Mouse (Mus musculus): ENCODE data around the gene Eif3l. TPM values are rescaled to one million over a fixed set of nuclear protein-coding genes. Genes with fewer than 3 reads are reported as not detected.
A peak's percentile ranks its signal among the peaks of the same experiment; 100 is the strongest.

The Eif3l gene
- polyA plus RNA-seq, 1 experiment from 2014 or later, result 265 TPM

GRCm38 (mm10) chr15:79044837-79045236 is 30.1 kb upstream of the Eif3l start:
- ATAC-seq (ENCODE audit: low FRiP score, low TSS enrichment), result peak; percentile 68
- peak overlapping the region; percentile 37; the same call in 1 of the 2 replicates for H3K27ac ChIP-seq (ENCODE audit: low read depth, low read length)
- H3K4me2 ChIP-seq (replicated peaks; ENCODE audit: low read depth, low read length), result no peak overlapping the region
- H3K9ac ChIP-seq (ENCODE audit: low read depth, low read length), result no peak overlapping the region
- no peak overlapping the region for H3K4me3 ChIP-seq (ENCODE audit: low read length)
- peaks cover 31% of the 10 kb centered on the region for H3K27me3 ChIP-seq (ENCODE audit: control insufficient read depth, insufficient read depth, low read length)
- no peaks in the 10 kb centered on the region for H3K9me3 ChIP-seq (ENCODE audit: control insufficient read depth, low read length)
- H3K36me3 ChIP-seq (ENCODE audit: control insufficient read depth, insufficient read depth, low read length), result no peaks in the 10 kb centered on the region
- 4% methylated on average over 4 of the region's 4 CpGs for WGBS
- H3K4me1 ChIP-seq (ENCODE audit: control insufficient read depth, insufficient read depth, low read length), result peaks cover 23% of the 10 kb centered on the region

GRCm38 (mm10) chr15:79048186-79048585 is 26.8 kb upstream of the Eif3l start:
- no peak for ATAC-seq (ENCODE audit: low FRiP score, low TSS enrichment)
- peaks cover 9% of the 10 kb centered on the region for H3K36me3 ChIP-seq (ENCODE audit: control insufficient read depth, insufficient read depth, low read length)
- no peak overlapping the region for H3K9ac ChIP-seq (ENCODE audit: low read depth, low read length)
- no peaks in the 10 kb centered on the region for H3K9me3 ChIP-seq (ENCODE audit: control insufficient read depth, low read length)
- peaks cover 6% of the 10 kb centered on the region for H3K27me3 ChIP-seq (ENCODE audit: control insufficient read depth, insufficient read depth, low read length)
- 57% methylated on average over 4 of the region's 4 CpGs for WGBS
- H3K27ac ChIP-seq (ENCODE audit: low read depth, low read length), result no peak overlapping the region
- H3K4me2 ChIP-seq (replicated peaks; ENCODE audit: low read depth, low read length), result no peak overlapping the region
- H3K4me3 ChIP-seq (ENCODE audit: low read length), result no peak overlapping the region
- peaks cover 13% of the 10 kb centered on the region; the same call in 1 of the 2 replicates for H3K4me1 ChIP-seq (ENCODE audit: control insufficient read depth, insufficient read depth, low read length)

- no peaks in the 10 kb centered on the region for H3K27me3 ChIP-seq (ENCODE audit: control insufficient read depth, insufficient read depth, low read length)
- H3K36me3 ChIP-seq (ENCODE audit: control insufficient read depth, insufficient read depth, low read length), result peaks cover 30% of the 10 kb centered on the region
- WGBS, result 52% methylated on average over 9 of the region's 9 CpGs
- H3K9ac ChIP-seq (ENCODE audit: low read depth, low read length), result no peak overlapping the region
- H3K4me2 ChIP-seq (replicated peaks; ENCODE audit: low read depth, low read length), result no peak overlapping the region
- no peaks in the 10 kb centered on the region for H3K9me3 ChIP-seq (ENCODE audit: control insufficient read depth, low read length)
- H3K4me3 ChIP-seq (ENCODE audit: low read length), result no peak overlapping the region
- H3K27ac ChIP-seq (ENCODE audit: low read depth, low read length), result peak overlapping the region; percentile 81; the same call in 1 of the 2 replicates
- 0 out of 2 replicates have a peak, but pooled peaks cover under 1% of the 10 kb centered on the region for H3K4me1 ChIP-seq (ENCODE audit: control insufficient read depth, insufficient read depth, low read length)
- no peak for ATAC-seq (ENCODE audit: low FRiP score, low TSS enrichment)
Measured at GRCm38 (mm10) chr15:79050160-79050845, 24.7 kb upstream of the Eif3l start.

GRCm38 (mm10) chr15:79050964-79051363 is 24.0 kb upstream of the Eif3l start:
- peaks cover 36% of the 10 kb centered on the region for H3K36me3 ChIP-seq (ENCODE audit: control insufficient read depth, insufficient read depth, low read length)
- WGBS, result 75% methylated on average over 2 of the region's 2 CpGs
- no peaks in the 10 kb centered on the region for H3K4me1 ChIP-seq (ENCODE audit: control insufficient read depth, insufficient read depth, low read length)
- peak overlapping the region; percentile 81; the same call in 1 of the 2 replicates for H3K27ac ChIP-seq (ENCODE audit: low read depth, low read length)
- H3K9me3 ChIP-seq (ENCODE audit: control insufficient read depth, low read length), result no peaks in the 10 kb centered on the region
- H3K4me2 ChIP-seq (replicated peaks; ENCODE audit: low read depth, low read length), result no peak overlapping the region
- H3K9ac ChIP-seq (ENCODE audit: low read depth, low read length), result no peak overlapping the region
- no peak for ATAC-seq (ENCODE audit: low FRiP score, low TSS enrichment)
- no peaks in the 10 kb centered on the region for H3K27me3 ChIP-seq (ENCODE audit: control insufficient read depth, insufficient read depth, low read length)
- no peak overlapping the region for H3K4me3 ChIP-seq (ENCODE audit: low read length)

GRCm38 (mm10) chr15:79051461-79052360 is 23.3 kb upstream of the Eif3l start:
- H3K4me3 ChIP-seq (ENCODE audit: low read length), result no peak overlapping the region
- H3K27me3 ChIP-seq (ENCODE audit: control insufficient read depth, insufficient read depth, low read length), result no peaks in the 10 kb centered on the region
- H3K9ac ChIP-seq (ENCODE audit: low read depth, low read length), result no peak overlapping the region
- peak overlapping the region; percentile 81 for H3K27ac ChIP-seq (ENCODE audit: low read depth, low read length)
- H3K36me3 ChIP-seq (ENCODE audit: control insufficient read depth, insufficient read depth, low read length), result peaks cover 43% of the 10 kb centered on the region
- no peak for ATAC-seq (ENCODE audit: low FRiP score, low TSS enrichment)
- H3K4me1 ChIP-seq (ENCODE audit: control insufficient read depth, insufficient read depth, low read length), result no peaks in the 10 kb centered on the region
- no peak overlapping the region for H3K4me2 ChIP-seq (replicated peaks; ENCODE audit: low read depth, low read length)
- H3K9me3 ChIP-seq (ENCODE audit: control insufficient read depth, low read length), result no peaks in the 10 kb centered on the region
- WGBS, result 68% methylated on average over 13 of the region's 13 CpGs

GRCm38 (mm10) chr15:79052366-79052765 is 22.6 kb upstream of the Eif3l start:
- H3K9me3 ChIP-seq (ENCODE audit: control insufficient read depth, low read length), result no peaks in the 10 kb centered on the region
- 82% methylated on average over 2 of the region's 2 CpGs for WGBS
- no peaks in the 10 kb centered on the region for H3K4me1 ChIP-seq (ENCODE audit: control insufficient read depth, insufficient read depth, low read length)
- no peak overlapping the region for H3K9ac ChIP-seq (ENCODE audit: low read depth, low read length)
- no peak overlapping the region for H3K4me3 ChIP-seq (ENCODE audit: low read length)
- H3K36me3 ChIP-seq (ENCODE audit: control insufficient read depth, insufficient read depth, low read length), result peaks cover 50% of the 10 kb centered on the region
- H3K4me2 ChIP-seq (replicated peaks; ENCODE audit: low read depth, low read length), result no peak overlapping the region
- H3K27ac ChIP-seq (ENCODE audit: low read depth, low read length), result no peak overlapping the region
- no peak for ATAC-seq (ENCODE audit: low FRiP score, low TSS enrichment)
- H3K27me3 ChIP-seq (ENCODE audit: control insufficient read depth, insufficient read depth, low read length), result no peaks in the 10 kb centered on the region

- 92% methylated on average over 7 of the region's 7 CpGs for WGBS
- no peak overlapping the region for H3K4me2 ChIP-seq (replicated peaks; ENCODE audit: low read depth, low read length)
- no peaks in the 10 kb centered on the region for H3K27me3 ChIP-seq (ENCODE audit: control insufficient read depth, insufficient read depth, low read length)
- ATAC-seq (ENCODE audit: low FRiP score, low TSS enrichment), result no peak
- H3K4me1 ChIP-seq (ENCODE audit: control insufficient read depth, insufficient read depth, low read length), result peaks cover 6% of the 10 kb centered on the region
- H3K4me3 ChIP-seq (ENCODE audit: low read length), result no peak overlapping the region
- peaks cover 78% of the 10 kb centered on the region for H3K36me3 ChIP-seq (ENCODE audit: control insufficient read depth, insufficient read depth, low read length)
- H3K9me3 ChIP-seq (ENCODE audit: control insufficient read depth, low read length), result no peaks in the 10 kb centered on the region
- no peak overlapping the region for H3K9ac ChIP-seq (ENCODE audit: low read depth, low read length)
- H3K27ac ChIP-seq (ENCODE audit: low read depth, low read length), result no peak overlapping the region
Measured at GRCm38 (mm10) chr15:79056601-79057000, 18.4 kb upstream of the Eif3l start.

GRCm38 (mm10) chr15:79057850-79058249 is 17.1 kb upstream of the Eif3l start:
- Histone ChIP-seq H3K36me3 (ENCODE audit: control insufficient read depth, insufficient read depth, low read length) (peaks cover 72% of the 10 kb centered on the region), H3K27ac (ENCODE audit: low read depth, low read length) (no peak overlapping the region), H3K9me3 (ENCODE audit: control insufficient read depth, low read length) (no peaks in the 10 kb centered on the region), H3K27me3 (ENCODE audit: control insufficient read depth, insufficient read depth, low read length) (no peaks in the 10 kb centered on the region), H3K4me1 (ENCODE audit: control insufficient read depth, insufficient read depth, low read length) (peaks cover 10% of the 10 kb centered on the region), H3K9ac (ENCODE audit: low read depth, low read length) (no peak overlapping the region), H3K4me2 (replicated peaks; ENCODE audit: low read depth, low read length) (no peak overlapping the region), H3K4me3 (ENCODE audit: low read length) (no peak overlapping the region)
- WGBS, result 86% methylated on average over 6 of the region's 6 CpGs
- ATAC-seq (ENCODE audit: low FRiP score, low TSS enrichment), result no peak

All from kidney, embryonic 14.5 days (tissue).